In the genomic region with DNA sequence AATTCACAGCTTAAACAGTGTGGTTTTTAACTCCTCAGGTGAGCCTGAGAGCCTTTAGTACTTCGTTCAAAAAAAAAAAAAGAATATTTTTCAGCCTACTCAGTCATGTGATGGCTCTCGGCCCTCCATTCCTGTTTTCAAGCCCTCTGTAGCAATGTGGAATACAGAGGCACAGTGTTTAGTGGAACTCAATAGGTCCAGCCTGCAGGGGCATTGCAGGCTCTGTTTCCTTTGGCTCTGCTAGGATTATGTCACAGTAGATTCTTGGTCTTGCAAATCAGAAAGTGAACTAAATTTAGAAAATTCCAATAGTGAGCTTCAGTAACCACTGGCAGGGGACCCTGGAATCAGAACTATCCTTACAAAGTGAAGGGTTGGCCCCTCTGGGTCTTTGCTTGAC, we compare ENCODE assay signal across 19 mouse cellular contexts. TPM values are rescaled to one million over a fixed set of nuclear protein-coding genes. Genes with fewer than 3 reads are reported as not detected.
DNase-seq lines count a peak whose midpoint lies in the region; ATAC-seq and TF ChIP-seq lines count a peak whose summit lies in the region.
"Had no signal": no experiment of that assay in that cellular context is flagged by ENCODE, and none has a peak within 500 bp of the region (broad histone marks: within the 10 kb centered on the region; RNA-seq: fewer than 3 reads in every experiment).

No protein-coding gene starts in this region.

- peak; percentile 31 for TF ChIP-seq CTCF in layer of hippocampus, adult 2 months (conservative IDR thresholded peaks at IDR 0.05)

- 0 out of 2 replicates have a peak, but pooled peaks cover 3% of the 10 kb centered on the region for H3K36me3 ChIP-seq in heart, embryonic 12.5 days
- H3K36me3 ChIP-seq in embryonic facial prominence, embryonic 13.5 days, result no peaks in the 10 kb centered on the region
- no peaks in the 10 kb centered on the region for H3K36me3 ChIP-seq in limb, embryonic 13.5 days
- H3K36me3 ChIP-seq: hindbrain, embryonic 12.5 days; neural tube, embryonic 13.5 days had no signal

- H3K4me2 ChIP-seq in heart, embryonic 12.5 days, result no peak overlapping the region
- no peak overlapping the region for H3K4me2 ChIP-seq in embryonic facial prominence, embryonic 13.5 days
- H3K4me2 ChIP-seq in limb, embryonic 13.5 days (replicated peaks), result no peak overlapping the region
- H3K4me2 ChIP-seq: hindbrain, embryonic 12.5 days; neural tube, embryonic 13.5 days had no signal

- no peak overlapping the region for H3K4me3 ChIP-seq in heart, embryonic 12.5 days
- H3K4me3 ChIP-seq in layer of hippocampus, adult 2 months, result no peak overlapping the region
- no peak overlapping the region for H3K4me3 ChIP-seq in embryonic facial prominence, embryonic 13.5 days
- no peak overlapping the region for H3K4me3 ChIP-seq in limb, embryonic 13.5 days
- H3K4me3 ChIP-seq: hindbrain, embryonic 12.5 days; megakaryocyte, embryonic 14.5 days; neural tube, embryonic 13.5 days had no signal

- no peaks in the 10 kb centered on the region for H3K27me3 ChIP-seq in heart, embryonic 12.5 days (replicated peaks)
- no peaks in the 10 kb centered on the region for H3K27me3 ChIP-seq in embryonic facial prominence, embryonic 13.5 days
- H3K27me3 ChIP-seq in limb, embryonic 13.5 days, result no peaks in the 10 kb centered on the region
- H3K27me3 ChIP-seq: hindbrain, embryonic 12.5 days; neural tube, embryonic 13.5 days; Patski had no signal

- H3K9me3 ChIP-seq in heart, embryonic 12.5 days (replicated peaks), result 0 out of 2 replicates have a peak, but pooled peaks cover 2% of the 10 kb centered on the region
- H3K9me3 ChIP-seq in embryonic facial prominence, embryonic 13.5 days, result no peaks in the 10 kb centered on the region
- H3K9me3 ChIP-seq in limb, embryonic 13.5 days, result no peaks in the 10 kb centered on the region
- H3K9me3 ChIP-seq: hindbrain, embryonic 12.5 days; megakaryocyte, embryonic 14.5 days; neural tube, embryonic 13.5 days had no signal

- intact Hi-C loops in heart, postnatal 25 days (cut with DNase I), result no loop called here

- no peak overlapping the region for H3K9ac ChIP-seq in heart, embryonic 12.5 days
- no peak overlapping the region for H3K9ac ChIP-seq in embryonic facial prominence, embryonic 13.5 days
- no peak overlapping the region for H3K9ac ChIP-seq in limb, embryonic 13.5 days
- H3K9ac ChIP-seq: hindbrain, embryonic 12.5 days; liver, postnatal 0 days; neural tube, embryonic 13.5 days had no signal

- H3K27ac ChIP-seq in heart, embryonic 12.5 days (ENCODE audit: poor library complexity, severe bottlenecking), result peak overlapping the region; percentile 70
- H3K27ac ChIP-seq in layer of hippocampus, adult 2 months, result peak overlapping the region; percentile 36; the same call in 1 of the 2 replicates
- H3K27ac ChIP-seq in embryonic facial prominence, embryonic 13.5 days, result peak overlapping the region; percentile 14; the same call in 1 of the 2 replicates
- peak overlapping the region; percentile 65; the same call in 1 of the 2 replicates for H3K27ac ChIP-seq in limb, embryonic 13.5 days
- H3K27ac ChIP-seq: hindbrain, embryonic 12.5 days; neural tube, embryonic 13.5 days had no signal

- peaks cover 38% of the 10 kb centered on the region for H3K4me1 ChIP-seq in heart, embryonic 12.5 days (replicated peaks)
- H3K4me1 ChIP-seq in embryonic facial prominence, embryonic 13.5 days, result peaks cover 35% of the 10 kb centered on the region
- peaks cover 21% of the 10 kb centered on the region for H3K4me1 ChIP-seq in limb, embryonic 13.5 days

- WGBS in heart, embryonic 12.5 days, result 44% methylated on average over 2 of the region's 2 CpGs
- WGBS in embryonic facial prominence, embryonic 13.5 days, result 69% methylated on average over 2 of the region's 2 CpGs
- 63% methylated on average over 2 of the region's 2 CpGs for WGBS in limb, embryonic 13.5 days

- ATAC-seq in heart, embryonic 12.5 days (ENCODE audit: insufficient number of reproducible peaks, low FRiP score), result no peak
- ATAC-seq in embryonic facial prominence, embryonic 13.5 days (ENCODE audit: insufficient number of reproducible peaks, insufficient read depth, low FRiP score, low TSS enrichment, low read depth), result no peak
- ATAC-seq in limb, embryonic 13.5 days (ENCODE audit: low FRiP score, low read depth), result peak; percentile 71
- ATAC-seq: forebrain, embryonic 16.5 days; liver, postnatal 0 days; Patski had no signal

- no peak for DNase-seq in heart, postnatal 25 days (ENCODE audit: low spot score)
- DNase-seq in layer of hippocampus, adult 2 months (ENCODE audit: low spot score in 2 of 2), result no peak
- no peak for DNase-seq in layer of hippocampus, adult 9-10 months (ENCODE audit: low spot score)
- no peak for DNase-seq in urinary bladder, postnatal 10 days (ENCODE audit: low spot score)
- DNase-seq: adrenal gland, postnatal 10 days; cerebellum, postnatal 36 days; kidney, adult 8-10 months; kidney, postnatal 14 days; liver, postnatal 0 days; midbrain, embryonic 14.5 days; thymus, postnatal 25 days had no signal

RNA-seq across cellular contexts. Expression of gene Pygo1, which starts 56.7 kb away (rescaled TPM):
- 2.9 and 3.0 TPM in 2 replicates for polyA plus RNA-seq in heart, embryonic 12.5 days (2016; fragmentation: Nextera tagmentation; extraction: Ambion mirVana)
- 10 to 100 TPM in 1 of 2 experiments, 1 to 10 TPM in 1; 10.0 to 10.9 TPM for total RNA-seq in heart, postnatal 25 days (2021)
- 10 to 100 TPM; 30.9 to 32.9 TPM for total RNA-seq in layer of hippocampus, adult 2 months (2021)
- polyA plus RNA-seq in embryonic facial prominence, embryonic 13.5 days (2015; fragmentation: Nextera tagmentation; extraction: Ambion mirVana), result 10.6 and 10.8 TPM in 2 replicates
- 9.2 and 9.9 TPM in 2 replicates for polyA plus RNA-seq in limb, embryonic 13.5 days (2015; fragmentation: Nextera tagmentation; extraction: Ambion mirVana)

Comparison
In these comparisons a context has a peak if more than half of its experiments do, and no peak if none do; other contexts are left out.
1. H3K27ac ChIP-seq: peak in every context shown above with its lines; median percentile 70 in heart, embryonic 12.5 days; 65 in limb, embryonic 13.5 days; 36 in layer of hippocampus, adult 2 months; 14 in embryonic facial prominence, embryonic 13.5 days.